In the genomic region with DNA sequence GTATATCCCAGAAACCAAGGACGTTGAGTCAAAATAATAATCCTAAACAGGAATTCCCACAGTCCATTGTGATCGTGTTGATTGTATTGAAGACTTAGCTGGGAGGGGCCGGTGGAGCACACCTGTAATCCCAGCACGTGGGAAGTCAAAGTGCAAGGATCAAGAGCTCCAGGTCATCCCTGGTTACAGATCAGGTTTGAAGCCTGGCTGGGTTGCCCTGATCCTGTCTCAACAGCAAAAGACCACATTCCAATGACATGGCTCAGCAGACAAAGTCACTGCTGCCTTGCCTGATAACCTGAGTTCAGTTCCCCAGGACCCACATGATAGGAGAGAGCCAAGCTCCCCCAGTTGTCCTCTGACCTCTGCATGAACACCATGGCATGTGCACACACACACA, we compare ENCODE assay signal across 21 mouse cellular contexts. TPM values are rescaled to one million over a fixed set of nuclear protein-coding genes. Genes with fewer than 3 reads are reported as not detected.
DNase-seq lines count a peak whose midpoint lies in the region; ATAC-seq and TF ChIP-seq lines count a peak whose summit lies in the region.
"Had no signal": no experiment of that assay in that cellular context is flagged by ENCODE, and none has a peak within 500 bp of the region (broad histone marks: within the 10 kb centered on the region; RNA-seq: fewer than 3 reads in every experiment).

No protein-coding gene starts in this region.

- H3K4me1 ChIP-seq in liver, embryonic 16.5 days (ENCODE audit: control insufficient read depth, low read depth, low read length), result peaks cover 28% of the 10 kb centered on the region
- peaks cover 41% of the 10 kb centered on the region for H3K4me1 ChIP-seq in liver, embryonic 12.5 days
- 0 out of 2 replicates have a peak, but pooled peaks cover 3% of the 10 kb centered on the region for H3K4me1 ChIP-seq in intestine, postnatal 0 days (replicated peaks; ENCODE audit: control insufficient read depth, insufficient read depth, low read length)
- H3K4me1 ChIP-seq in stomach, postnatal 0 days (replicated peaks; ENCODE audit: control insufficient read depth, insufficient read depth), result peaks cover 3% of the 10 kb centered on the region; the same call in 1 of the 2 replicates

- no peaks in the 10 kb centered on the region for H3K9me3 ChIP-seq in liver, embryonic 16.5 days (replicated peaks; ENCODE audit: control insufficient read depth, low read length)
- H3K9me3 ChIP-seq in liver, embryonic 12.5 days (replicated peaks), result no peaks in the 10 kb centered on the region
- H3K9me3 ChIP-seq in intestine, postnatal 0 days (ENCODE audit: control insufficient read depth), result no peaks in the 10 kb centered on the region
- H3K9me3 ChIP-seq in stomach, postnatal 0 days (ENCODE audit: control insufficient read depth, low read length), result no peaks in the 10 kb centered on the region
- H3K9me3 ChIP-seq: embryonic facial prominence, embryonic 13.5 days; forebrain, embryonic 12.5 days; heart, embryonic 10.5 days; hindbrain, embryonic 13.5 days had no signal

- TF ChIP-seq CTCF in intestine, postnatal 0 days (IDR thresholded peaks at IDR 0.05; ENCODE audit: low read depth), result no peak
- TF ChIP-seq CTCF in stomach, postnatal 0 days (IDR thresholded peaks at IDR 0.05; ENCODE audit: low read depth), result no peak

- TF ChIP-seq EP300 in stomach, postnatal 0 days (optimal IDR thresholded peaks at IDR 0.05), result no peak

- WGBS in liver, embryonic 16.5 days (ENCODE audit: insufficient replicate concordance), result 75% methylated on average over 4 of the region's 4 CpGs
- 82% methylated on average over 4 of the region's 4 CpGs for WGBS in liver, embryonic 12.5 days (ENCODE audit: insufficient replicate concordance)
- 31% methylated on average over 4 of the region's 4 CpGs for WGBS in intestine, postnatal 0 days
- WGBS in stomach, postnatal 0 days, result 68% methylated on average over 4 of the region's 4 CpGs

- H3K4me3 ChIP-seq in liver, embryonic 16.5 days (ENCODE audit: low read depth, low read length), result no peak overlapping the region
- H3K4me3 ChIP-seq in liver, embryonic 12.5 days, result no peak overlapping the region
- H3K4me3 ChIP-seq in intestine, postnatal 0 days (ENCODE audit: low read depth, low read length), result no peak overlapping the region
- no peak overlapping the region for H3K4me3 ChIP-seq in stomach, postnatal 0 days (ENCODE audit: low read depth, low read length)
- H3K4me3 ChIP-seq: embryonic facial prominence, embryonic 13.5 days; forebrain, embryonic 12.5 days; heart, embryonic 10.5 days had no signal

- no peak overlapping the region for H3K9ac ChIP-seq in liver, embryonic 16.5 days (ENCODE audit: low read depth, low read length)
- no peak overlapping the region; the same call in 1 of the 2 replicates for H3K9ac ChIP-seq in liver, embryonic 12.5 days
- no peak overlapping the region for H3K9ac ChIP-seq in intestine, postnatal 0 days (ENCODE audit: low read depth, low read length)
- H3K9ac ChIP-seq in stomach, postnatal 0 days (ENCODE audit: low read length), result no peak overlapping the region
- H3K9ac ChIP-seq: embryonic facial prominence, embryonic 13.5 days; forebrain, embryonic 12.5 days had no signal

- peak; percentile 15 for DNase-seq in kidney, adult 9 months
- no peak for DNase-seq in kidney, postnatal 4 days
- peak; percentile 23 for DNase-seq in stomach, postnatal 0 days (ENCODE audit: low spot score)
- DNase-seq in cerebellum, postnatal 25 days, result no peak
- DNase-seq: adrenal gland, adult 8-10 months; adrenal gland, postnatal 36 days; cerebellum, adult 11 months; cerebellum, adult 8-10 months; cerebellum, postnatal 14 days; gastrocnemius, postnatal 10 days; heart, adult 18-20 months; heart, postnatal 10 days; heart, postnatal 4 days had no signal

- H3K4me2 ChIP-seq in liver, embryonic 16.5 days (ENCODE audit: low read depth, low read length), result no peak overlapping the region
- H3K4me2 ChIP-seq in liver, embryonic 12.5 days, result no peak overlapping the region
- H3K4me2 ChIP-seq in intestine, postnatal 0 days (replicated peaks; ENCODE audit: low read depth), result no peak overlapping the region
- no peak overlapping the region for H3K4me2 ChIP-seq in stomach, postnatal 0 days (replicated peaks; ENCODE audit: low read depth)
- H3K4me2 ChIP-seq: embryonic facial prominence, embryonic 13.5 days; forebrain, embryonic 12.5 days had no signal

- H3K27me3 ChIP-seq in liver, embryonic 16.5 days (ENCODE audit: control insufficient read depth, insufficient read depth, low read depth, low read length), result no peaks in the 10 kb centered on the region
- H3K27me3 ChIP-seq in liver, embryonic 12.5 days (replicated peaks), result no peaks in the 10 kb centered on the region
- H3K27me3 ChIP-seq in intestine, postnatal 0 days (replicated peaks; ENCODE audit: control insufficient read depth, insufficient read depth, low read length), result no peaks in the 10 kb centered on the region
- H3K27me3 ChIP-seq in stomach, postnatal 0 days (ENCODE audit: control insufficient read depth, insufficient read depth, low read length), result no peaks in the 10 kb centered on the region
- H3K27me3 ChIP-seq: embryonic facial prominence, embryonic 13.5 days; forebrain, embryonic 12.5 days; hindbrain, embryonic 13.5 days had no signal

- no peak for ATAC-seq in liver, embryonic 16.5 days (ENCODE audit: low read depth)
- no peak for ATAC-seq in liver, embryonic 12.5 days
- peak; percentile 50 for ATAC-seq in intestine, postnatal 0 days
- ATAC-seq in stomach, postnatal 0 days (ENCODE audit: low FRiP score, low TSS enrichment), result no peak
- ATAC-seq: forebrain, embryonic 16.5 days had no signal

- H3K36me3 ChIP-seq in liver, embryonic 16.5 days (ENCODE audit: control insufficient read depth, insufficient read depth), result no peaks in the 10 kb centered on the region
- peaks cover 12% of the 10 kb centered on the region; the same call in 1 of the 2 replicates for H3K36me3 ChIP-seq in liver, embryonic 12.5 days
- no peaks in the 10 kb centered on the region; the same call in 1 of the 2 replicates for H3K36me3 ChIP-seq in intestine, postnatal 0 days (ENCODE audit: control insufficient read depth, insufficient read depth)
- peaks cover 4% of the 10 kb centered on the region; the same call in 1 of the 2 replicates for H3K36me3 ChIP-seq in stomach, postnatal 0 days (ENCODE audit: control insufficient read depth, insufficient read depth, low read length)

- H3K27ac ChIP-seq in liver, embryonic 16.5 days (ENCODE audit: low read length), result peak overlapping the region; percentile 39; the same call in 1 of the 2 replicates
- no peak overlapping the region for H3K27ac ChIP-seq in liver, embryonic 12.5 days
- H3K27ac ChIP-seq in intestine, postnatal 0 days (ENCODE audit: low read depth, low read length), result peak overlapping the region; percentile 73
- H3K27ac ChIP-seq in stomach, postnatal 0 days (replicated peaks), result 0 out of 2 replicates have a peak overlapping the region, but pooled peaks have one; percentile 13
- H3K27ac ChIP-seq: embryonic facial prominence, embryonic 13.5 days; forebrain, embryonic 12.5 days; heart, embryonic 10.5 days; hindbrain, embryonic 13.5 days had no signal

RNA-seq across cellular contexts. Expression of gene Atg2b, which starts 2.4 kb away (rescaled TPM):
- polyA plus RNA-seq in liver, embryonic 16.5 days (2015; fragmentation: Nextera tagmentation; extraction: Ambion mirVana), result 6.7 and 7.3 TPM in 2 replicates
- 14.4 and 14.6 TPM in 2 replicates for polyA plus RNA-seq in liver, embryonic 12.5 days (2016; fragmentation: Nextera tagmentation; extraction: Ambion mirVana)
- polyA plus RNA-seq in intestine, postnatal 0 days (2015; fragmentation: Nextera tagmentation; extraction: Ambion mirVana), result 10.8 and 12.0 TPM in 2 replicates
- polyA plus RNA-seq in stomach, postnatal 0 days (2015; fragmentation: Nextera tagmentation; extraction: Ambion mirVana), result 4.4 and 5.3 TPM in 2 replicates

RNA-seq across cellular contexts. Expression of gene Gskip, which starts 2.8 kb away (rescaled TPM):
- polyA plus RNA-seq in liver, embryonic 16.5 days (2015; fragmentation: Nextera tagmentation; extraction: Ambion mirVana), result 10.1 and 11.2 TPM in 2 replicates
- polyA plus RNA-seq in liver, embryonic 12.5 days (2016; fragmentation: Nextera tagmentation; extraction: Ambion mirVana), result 15.4 and 16.5 TPM in 2 replicates
- polyA plus RNA-seq in intestine, postnatal 0 days (2015; fragmentation: Nextera tagmentation; extraction: Ambion mirVana), result 35.0 and 35.6 TPM in 2 replicates
- 30.6 and 31.6 TPM in 2 replicates for polyA plus RNA-seq in stomach, postnatal 0 days (2015; fragmentation: Nextera tagmentation; extraction: Ambion mirVana)

RNA-seq across cellular contexts. Expression of gene Ak7, which starts 18.4 kb away (rescaled TPM):
- 0.09 and 0.34 TPM in 2 replicates for polyA plus RNA-seq in liver, embryonic 16.5 days (2015; fragmentation: Nextera tagmentation; extraction: Ambion mirVana)
- 0.05 and 0.06 TPM in 2 replicates for polyA plus RNA-seq in liver, embryonic 12.5 days (2016; fragmentation: Nextera tagmentation; extraction: Ambion mirVana)
- 0.18 and 0.24 TPM in 2 replicates for polyA plus RNA-seq in intestine, postnatal 0 days (2015; fragmentation: Nextera tagmentation; extraction: Ambion mirVana)
- polyA plus RNA-seq in stomach, postnatal 0 days (2015; fragmentation: Nextera tagmentation; extraction: Ambion mirVana), result 0.08 and 0.12 TPM in 2 replicates

Comparison
In these comparisons a context has a peak if more than half of its experiments do, and no peak if none do; other contexts are left out.
1. DNase-seq: peak in kidney, adult 9 months (single experiment) and stomach, postnatal 0 days (single experiment); none in kidney, postnatal 4 days (0 of 2) and cerebellum, postnatal 25 days (0 of 2).